Mouse (Mus musculus): ENCODE measurements around the gene Tnfrsf11a. TPM values are rescaled to one million over a fixed set of nuclear protein-coding genes. Genes with fewer than 3 reads are reported as not detected.
"Not testable (repeated sequence)": the region's sequence is repeated elsewhere in the genome, so short reads cannot be mapped to it uniquely, and the experiment has no call there.

The Tnfrsf11a gene
- polyA plus RNA-seq, 1 experiment from 2014 or later, result 2.6 TPM

DNA sequence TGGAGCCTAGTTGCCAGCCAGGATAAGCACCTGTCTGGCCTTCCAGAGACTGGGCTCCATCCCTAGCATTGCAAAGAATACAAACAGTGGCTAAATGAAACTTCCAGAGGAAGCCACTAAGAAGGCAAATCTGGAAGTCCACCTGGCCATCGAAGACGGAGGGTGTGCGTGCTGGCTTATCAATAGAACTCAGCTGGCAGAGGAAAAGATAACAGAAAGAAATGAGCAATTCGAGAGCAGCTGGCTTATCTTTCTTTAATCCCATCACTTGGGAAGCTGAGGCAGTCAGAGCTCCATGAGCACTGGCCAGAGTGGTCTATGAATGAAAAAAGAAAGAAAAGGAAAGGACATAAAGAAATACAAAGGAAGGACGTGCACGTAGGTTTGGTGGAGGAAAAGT is 20.1 kb downstream of the Tnfrsf11a start:
- Histone ChIP-seq H3K36me3 (ENCODE audit: control insufficient read depth, insufficient read depth, low read length) (no peaks in the 10 kb centered on the region), H3K4me2 (replicated peaks; ENCODE audit: low read depth, low read length) (no peak overlapping the region), H3K27ac (ENCODE audit: low read length) (no peak overlapping the region), H3K27me3 (ENCODE audit: control insufficient read depth, insufficient read depth, low read length) (no peaks in the 10 kb centered on the region), H3K4me1 (ENCODE audit: control insufficient read depth, insufficient read depth, low read length) (no peaks in the 10 kb centered on the region), H3K4me3 (ENCODE audit: low read depth, low read length) (no peak overlapping the region), H3K9me3 (ENCODE audit: control insufficient read depth, low read depth, low read length) (no peaks in the 10 kb centered on the region), H3K9ac (replicated peaks; ENCODE audit: low read depth, low read length) (no peak overlapping the region)
- WGBS, result 93% methylated on average over 6 of the region's 6 CpGs
- no peak for ATAC-seq (ENCODE audit: insufficient number of reproducible peaks, insufficient read depth, low FRiP score, low read depth)

GRCm38 (mm10) chr1:105801252-105801651 is 20.7 kb downstream of the Tnfrsf11a start:
- Histone ChIP-seq H3K27me3 (ENCODE audit: control insufficient read depth, insufficient read depth, low read length) (no peaks in the 10 kb centered on the region), H3K4me1 (ENCODE audit: control insufficient read depth, insufficient read depth, low read length) (no peaks in the 10 kb centered on the region), H3K4me3 (ENCODE audit: low read depth, low read length) (no peak overlapping the region), H3K9ac (replicated peaks; ENCODE audit: low read depth, low read length) (no peak overlapping the region), H3K9me3 (ENCODE audit: control insufficient read depth, low read depth, low read length) (no peaks in the 10 kb centered on the region), H3K36me3 (ENCODE audit: control insufficient read depth, insufficient read depth, low read length) (no peaks in the 10 kb centered on the region), H3K27ac (ENCODE audit: low read length) (no peak overlapping the region), H3K4me2 (replicated peaks; ENCODE audit: low read depth, low read length) (no peak overlapping the region)
- no peak for ATAC-seq (ENCODE audit: insufficient number of reproducible peaks, insufficient read depth, low FRiP score, low read depth)

DNA sequence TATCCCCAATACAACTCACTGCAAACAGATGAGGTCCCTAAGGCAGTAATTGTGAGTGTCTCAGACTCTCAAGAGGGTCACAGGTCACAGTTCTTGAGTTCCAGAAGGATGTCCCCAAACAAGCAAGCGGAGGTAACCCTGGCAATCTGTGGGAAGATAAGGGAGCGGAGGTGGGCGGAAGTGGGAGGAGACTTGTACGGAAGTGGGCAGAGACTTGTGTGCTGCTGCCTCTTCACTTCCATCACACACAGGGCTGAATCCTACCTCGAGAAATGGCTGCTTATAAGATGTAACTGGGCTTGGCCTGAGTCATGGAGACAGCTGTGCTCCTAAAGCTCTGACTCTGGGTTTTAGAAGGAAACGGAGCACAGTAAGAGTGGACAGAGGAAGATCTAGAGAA is 22.4 kb downstream of the Tnfrsf11a start:
- 54% methylated on average over 6 of the region's 6 CpGs for WGBS
- Histone ChIP-seq H3K4me1 (ENCODE audit: control insufficient read depth, insufficient read depth, low read length) (no peaks in the 10 kb centered on the region), H3K4me2 (replicated peaks; ENCODE audit: low read depth, low read length) (no peak overlapping the region), H3K9ac (replicated peaks; ENCODE audit: low read depth, low read length) (no peak overlapping the region), H3K9me3 (ENCODE audit: control insufficient read depth, low read depth, low read length) (no peaks in the 10 kb centered on the region), H3K36me3 (ENCODE audit: control insufficient read depth, insufficient read depth, low read length) (no peaks in the 10 kb centered on the region), H3K27me3 (ENCODE audit: control insufficient read depth, insufficient read depth, low read length) (no peaks in the 10 kb centered on the region), H3K4me3 (ENCODE audit: low read depth, low read length) (no peak overlapping the region), H3K27ac (ENCODE audit: low read length) (no peak overlapping the region)
- no peak for ATAC-seq (ENCODE audit: insufficient number of reproducible peaks, insufficient read depth, low FRiP score, low read depth)

DNA sequence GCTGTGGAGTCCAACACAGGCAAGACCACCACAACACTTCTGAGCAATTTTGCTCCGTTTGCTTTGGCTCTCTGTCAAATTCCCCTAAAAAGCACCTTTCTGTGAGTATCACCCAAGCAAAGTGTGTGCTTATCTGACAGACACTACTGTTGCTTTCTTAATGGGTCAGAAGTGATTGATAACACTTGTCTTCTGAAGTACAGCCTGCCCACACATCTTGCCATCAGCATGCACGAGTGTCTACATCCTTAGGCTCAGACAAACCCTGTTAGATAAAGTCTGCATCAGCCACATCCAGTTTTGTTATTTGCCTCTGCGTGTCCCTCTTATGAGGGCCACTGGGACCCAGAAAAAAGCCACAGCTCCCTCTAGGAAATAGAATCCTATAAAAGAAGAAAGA is 23.8 kb downstream of the Tnfrsf11a start:
- no peak overlapping the region for H3K27ac ChIP-seq (ENCODE audit: low read length)
- ATAC-seq (ENCODE audit: insufficient number of reproducible peaks, insufficient read depth, low FRiP score, low read depth), result no peak
- WGBS, result 52% methylated on average over 3 of the region's 3 CpGs

GRCm38 (mm10) chr1:105805565-105805964 is 25.0 kb downstream of the Tnfrsf11a start:
- Histone ChIP-seq H3K27me3 (ENCODE audit: control insufficient read depth, insufficient read depth, low read length) (no peaks in the 10 kb centered on the region), H3K4me2 (replicated peaks; ENCODE audit: low read depth, low read length) (no peak overlapping the region), H3K9ac (replicated peaks; ENCODE audit: low read depth, low read length) (no peak overlapping the region), H3K36me3 (ENCODE audit: control insufficient read depth, insufficient read depth, low read length) (no peaks in the 10 kb centered on the region), H3K27ac (ENCODE audit: low read length) (no peak overlapping the region), H3K4me3 (ENCODE audit: low read depth, low read length) (no peak overlapping the region), H3K4me1 (ENCODE audit: control insufficient read depth, insufficient read depth, low read length) (no peaks in the 10 kb centered on the region), H3K9me3 (ENCODE audit: control insufficient read depth, low read depth, low read length) (no peaks in the 10 kb centered on the region)
- WGBS, result 83% methylated on average over 4 of the region's 4 CpGs
- ATAC-seq (ENCODE audit: insufficient number of reproducible peaks, insufficient read depth, low FRiP score, low read depth), result no peak

More for the DNA sequence above, 23.8 kb downstream of the Tnfrsf11a start:
- Histone ChIP-seq H3K4me1 (ENCODE audit: control insufficient read depth, insufficient read depth, low read length) (no peaks in the 10 kb centered on the region), H3K4me3 (ENCODE audit: low read depth, low read length) (no peak overlapping the region), H3K36me3 (ENCODE audit: control insufficient read depth, insufficient read depth, low read length) (no peaks in the 10 kb centered on the region), H3K9me3 (ENCODE audit: control insufficient read depth, low read depth, low read length) (no peaks in the 10 kb centered on the region), H3K27me3 (ENCODE audit: control insufficient read depth, insufficient read depth, low read length) (no peaks in the 10 kb centered on the region), H3K4me2 (replicated peaks; ENCODE audit: low read depth, low read length) (no peak overlapping the region), H3K9ac (replicated peaks; ENCODE audit: low read depth, low read length) (no peak overlapping the region)

DNA sequence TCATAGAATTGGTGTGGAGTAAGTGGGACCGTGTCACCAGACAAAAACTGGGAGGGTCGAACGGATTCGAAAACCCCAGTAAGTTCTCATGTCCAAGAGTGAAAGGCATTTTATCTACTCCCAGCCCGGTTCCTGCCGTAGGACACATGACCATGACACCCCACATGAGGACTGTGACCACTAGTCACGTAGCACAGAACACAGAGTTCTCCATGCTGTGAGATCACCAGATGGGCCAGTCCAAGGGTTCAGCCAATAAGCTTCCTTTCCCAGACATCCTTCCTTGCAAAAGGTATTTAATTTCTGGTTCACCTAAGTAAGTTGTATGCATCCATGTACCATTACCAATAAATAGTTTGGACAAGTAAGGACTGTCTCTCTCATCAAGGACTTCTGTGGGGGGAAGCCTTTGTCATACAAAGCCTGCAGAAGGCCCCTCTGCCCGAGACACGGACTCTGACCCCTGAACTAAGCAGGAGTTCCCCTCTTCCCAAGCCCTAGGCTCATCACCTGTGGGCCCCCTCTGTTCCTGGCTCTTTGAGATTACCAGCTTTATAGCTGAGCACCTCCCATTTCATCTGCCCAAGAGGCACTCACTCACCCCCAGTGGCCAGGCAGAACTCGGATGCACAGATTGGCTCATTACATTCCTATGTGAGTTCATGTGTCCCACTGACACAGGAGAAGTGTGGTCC is 26.7 kb downstream of the Tnfrsf11a start:
- Histone ChIP-seq H3K4me1 (ENCODE audit: control insufficient read depth, insufficient read depth, low read length) (no peaks in the 10 kb centered on the region), H3K9me3 (ENCODE audit: control insufficient read depth, low read depth, low read length) (no peaks in the 10 kb centered on the region), H3K4me2 (replicated peaks; ENCODE audit: low read depth, low read length) (no peak overlapping the region), H3K9ac (replicated peaks; ENCODE audit: low read depth, low read length) (no peak overlapping the region), H3K4me3 (ENCODE audit: low read depth, low read length) (no peak overlapping the region), H3K36me3 (ENCODE audit: control insufficient read depth, insufficient read depth, low read length) (no peaks in the 10 kb centered on the region), H3K27ac (ENCODE audit: low read length) (no peak overlapping the region), H3K27me3 (ENCODE audit: control insufficient read depth, insufficient read depth, low read length) (no peaks in the 10 kb centered on the region)
- 88% methylated on average over 10 of the region's 10 CpGs for WGBS
- no peak for ATAC-seq (ENCODE audit: insufficient number of reproducible peaks, insufficient read depth, low FRiP score, low read depth)

DNA sequence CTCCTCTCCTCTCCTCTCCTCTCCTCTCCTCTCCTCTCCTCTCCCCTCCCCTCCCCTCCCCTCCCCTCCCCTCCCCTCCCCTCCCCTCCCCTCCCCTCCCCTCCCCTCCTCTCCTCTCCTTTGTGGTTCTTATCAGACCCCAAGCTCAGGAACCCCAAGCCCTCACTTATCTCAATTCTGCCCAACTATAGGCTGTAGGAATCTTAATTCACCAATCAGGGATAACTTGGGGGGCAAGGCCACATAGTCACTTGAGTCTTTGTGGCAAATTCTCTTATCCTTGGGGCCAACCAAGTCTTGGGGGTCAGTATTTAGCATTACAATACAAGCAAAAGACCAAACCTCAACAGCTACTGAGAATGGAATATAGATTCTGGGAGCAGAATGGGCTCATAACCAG is 31.5 kb downstream of the Tnfrsf11a start:
- not testable (repeated sequence) for H3K9ac ChIP-seq (replicated peaks; ENCODE audit: low read depth, low read length)

DNA sequence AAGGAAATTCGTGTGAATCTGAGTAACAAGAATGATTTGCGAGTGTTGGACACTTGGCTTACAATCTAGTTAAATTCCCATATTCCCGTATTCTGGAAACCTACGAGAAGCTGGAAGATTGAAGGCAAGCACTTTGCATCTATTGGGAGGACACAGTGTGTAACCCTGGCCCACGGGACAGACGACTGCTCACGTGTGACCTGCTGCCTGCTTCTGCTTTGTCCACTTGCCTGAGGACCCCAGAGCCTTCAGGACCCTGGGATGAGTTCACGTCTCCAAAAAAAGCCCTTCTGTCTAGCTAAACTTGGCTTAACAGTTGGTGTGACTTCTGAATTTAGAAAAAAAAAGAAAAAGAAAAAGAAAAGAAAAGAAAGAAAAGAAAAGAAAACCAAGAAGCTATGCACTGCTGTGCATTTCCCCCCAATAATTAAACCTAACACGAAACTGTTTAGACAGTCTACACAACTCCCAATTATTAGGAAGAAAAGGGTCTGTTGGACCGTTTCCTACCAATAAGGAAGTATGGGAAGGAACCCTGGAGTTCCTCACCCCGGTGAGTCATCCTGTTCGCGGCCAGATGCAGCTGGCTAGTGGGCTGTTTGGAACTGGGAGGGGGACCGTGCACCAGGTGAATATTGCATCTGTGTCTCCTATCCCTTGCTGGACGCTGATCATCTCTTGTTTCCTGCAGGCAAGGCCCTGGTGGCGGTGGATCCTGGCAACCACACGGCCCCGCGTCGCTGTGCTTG is 32.6 kb downstream of the Tnfrsf11a start:
- ATAC-seq (ENCODE audit: insufficient number of reproducible peaks, insufficient read depth, low FRiP score, low read depth), result peak; percentile 5; the same call in 1 of the 2 replicates
- no peaks in the 10 kb centered on the region for H3K9me3 ChIP-seq (ENCODE audit: control insufficient read depth, low read depth, low read length)
- peak overlapping the region; percentile 36; the same call in 1 of the 2 replicates for H3K27ac ChIP-seq (ENCODE audit: low read length)
- H3K9ac ChIP-seq (replicated peaks; ENCODE audit: low read depth, low read length), result no peak overlapping the region
- no peaks in the 10 kb centered on the region for H3K27me3 ChIP-seq (ENCODE audit: control insufficient read depth, insufficient read depth, low read length)
- H3K36me3 ChIP-seq (ENCODE audit: control insufficient read depth, insufficient read depth, low read length), result no peaks in the 10 kb centered on the region
- no peak overlapping the region for H3K4me3 ChIP-seq (ENCODE audit: low read depth, low read length)
- 62% methylated on average over 20 of the region's 20 CpGs for WGBS
- 0 out of 2 replicates have a peak, but pooled peaks cover 4% of the 10 kb centered on the region for H3K4me1 ChIP-seq (ENCODE audit: control insufficient read depth, insufficient read depth, low read length)
- H3K4me2 ChIP-seq (replicated peaks; ENCODE audit: low read depth, low read length), result peak overlapping the region; percentile 24; the same call in 1 of the 2 replicates

More for the DNA sequence above, 31.5 kb downstream of the Tnfrsf11a start:
- not testable (repeated sequence) for H3K27me3 ChIP-seq (ENCODE audit: control insufficient read depth, insufficient read depth, low read length); H3K4me3 ChIP-seq (ENCODE audit: low read depth, low read length); H3K4me2 ChIP-seq (replicated peaks; ENCODE audit: low read depth, low read length); ATAC-seq (ENCODE audit: insufficient number of reproducible peaks, insufficient read depth, low FRiP score, low read depth); H3K9me3 ChIP-seq (ENCODE audit: control insufficient read depth, low read depth, low read length); H3K27ac ChIP-seq (ENCODE audit: low read length); H3K4me1 ChIP-seq (ENCODE audit: control insufficient read depth, insufficient read depth, low read length); H3K36me3 ChIP-seq (ENCODE audit: control insufficient read depth, insufficient read depth, low read length)
